Mouse (Mus musculus): Measurements from ENCODE around the gene Rtp3. TPM values are rescaled to one million over a fixed set of nuclear protein-coding genes. Genes with fewer than 3 reads are reported as not detected.

Gene Rtp3
- total and polyA plus RNA-seq, 3 experiments = 3.9 to 8.8 (median 4.7) TPM

GRCm38 (mm10) chr9:110979411-110979810, 11.0 kb downstream of the Rtp3 start:
- DNase-seq = no peak

GRCm38 (mm10) chr9:110965910-110966231, 24.5 kb downstream of the Rtp3 start:
- DNase-seq = no peak

- DNase-seq = no peak
Measured at GRCm38 (mm10) chr9:110965062-110965909, 25.1 kb downstream of the Rtp3 start.

- peak; percentile 47 for DNase-seq
Measured at GRCm38 (mm10) chr9:110963566-110964115, 26.7 kb downstream of the Rtp3 start.

- DNase-seq = no peak
Measured at GRCm38 (mm10) chr9:110961386-110961785, 29.0 kb downstream of the Rtp3 start.

- DNase-seq = peak; percentile 82
Measured at GRCm38 (mm10) chr9:110960230-110961149, 29.9 kb downstream of the Rtp3 start.

- peak; percentile 51 for DNase-seq
Measured at GRCm38 (mm10) chr9:110959669-110960068, 30.7 kb downstream of the Rtp3 start.

GRCm38 (mm10) chr9:110955962-110956361, 34.4 kb downstream of the Rtp3 start:
- DNase-seq = no peak

- DNase-seq = no peak
Measured at GRCm38 (mm10) chr9:110954681-110955445, 35.5 kb downstream of the Rtp3 start.

GRCm38 (mm10) chr9:110953550-110954461, 36.6 kb downstream of the Rtp3 start:
- DNase-seq = peak; percentile 84

GRCm38 (mm10) chr9:110952931-110953549, 37.3 kb downstream of the Rtp3 start:
- no peak for DNase-seq

- no peak for DNase-seq
Measured at GRCm38 (mm10) chr9:110952398-110952797, 38.0 kb downstream of the Rtp3 start.

GRCm38 (mm10) chr9:110951866-110952265, 38.5 kb downstream of the Rtp3 start:
- DNase-seq = no peak

GRCm38 (mm10) chr9:110951397-110951796, 39.0 kb downstream of the Rtp3 start, which contains the start of gene Lrrc2:
Gene Lrrc2 (plus strand): TSS chr9:110951545.
- DNase-seq = no peak

- no peak for DNase-seq
Measured at GRCm38 (mm10) chr9:110950109-110950508, 40.3 kb downstream of the Rtp3 start.

- DNase-seq = no peak
Measured at GRCm38 (mm10) chr9:110948813-110949310, 41.5 kb downstream of the Rtp3 start.

GRCm38 (mm10) chr9:110947900-110948299, 42.5 kb downstream of the Rtp3 start:
- no peak for DNase-seq

- no peak for DNase-seq
Measured at GRCm38 (mm10) chr9:110947261-110947661, 43.1 kb downstream of the Rtp3 start.

- DNase-seq = no peak
Measured at GRCm38 (mm10) chr9:110946548-110947044, 43.8 kb downstream of the Rtp3 start.

- DNase-seq = no peak
Measured at GRCm38 (mm10) chr9:110945926-110946325, 44.5 kb downstream of the Rtp3 start, which contains the start of gene Tdgf1. Gene Tdgf1 (minus strand): TSS chr9:110946158.

Measured in adrenal gland, adult 2 months (tissue).